Mouse (Mus musculus): Measurements from ENCODE around the gene Aco1. TPM values are rescaled to one million over a fixed set of nuclear protein-coding genes. Genes with fewer than 3 reads are reported as not detected.

Aco1 gene
- polyA plus RNA-seq, 1 experiment, result 29.4 TPM

GRCm38 (mm10) chr4:40181681-40182080 is 38.8 kb downstream of the Aco1 start:
- H3K4me3 ChIP-seq (replicated peaks; ENCODE audit: insufficient read depth, low read depth, low read length), result no peak overlapping the region
- no peaks in the 10 kb centered on the region for H3K27me3 ChIP-seq (ENCODE audit: control insufficient read depth, insufficient read depth, low read length)
- no peaks in the 10 kb centered on the region for H3K4me1 ChIP-seq (ENCODE audit: control insufficient read depth, insufficient read depth, low read length)
- no peak for DNase-seq
- H3K27ac ChIP-seq (ENCODE audit: insufficient read depth, low read length), result no peak overlapping the region
- TF ChIP-seq POLR2A (IDR thresholded peaks at IDR 0.05; ENCODE audit: borderline replicate concordance, insufficient read depth, low read length), result no peak
- 96% methylated on average over 8 of the region's 8 CpGs for WGBS

- Histone ChIP-seq H3K4me1 (ENCODE audit: control insufficient read depth, insufficient read depth, low read length) (no peaks in the 10 kb centered on the region), H3K27me3 (ENCODE audit: control insufficient read depth, insufficient read depth, low read length) (no peaks in the 10 kb centered on the region), H3K27ac (ENCODE audit: insufficient read depth, low read length) (no peak overlapping the region), H3K4me3 (replicated peaks; ENCODE audit: insufficient read depth, low read depth, low read length) (no peak overlapping the region)
- DNase-seq, result peak; percentile 17 to 57
- 35% methylated on average over 14 of the region's 14 CpGs for WGBS
- TF ChIP-seq CTCF (IDR thresholded peaks at IDR 0.05; ENCODE audit: borderline replicate concordance, insufficient read depth, low read depth, low read length) (peak; percentile 60), POLR2A (IDR thresholded peaks at IDR 0.05; ENCODE audit: borderline replicate concordance, insufficient read depth, low read length) (no peak)
These were observed 39.9 kb downstream of the Aco1 start for GRCm38 (mm10) chr4:40182651-40183320.

GRCm38 (mm10) chr4:40183781-40184180 is 40.9 kb downstream of the Aco1 start:
- no peak for DNase-seq
- Histone ChIP-seq H3K4me1 (ENCODE audit: control insufficient read depth, insufficient read depth, low read length) (no peaks in the 10 kb centered on the region), H3K27ac (ENCODE audit: insufficient read depth, low read length) (no peak overlapping the region)

GRCm38 (mm10) chr4:40184470-40184869 is 41.6 kb downstream of the Aco1 start:
- TF ChIP-seq POLR2A (IDR thresholded peaks at IDR 0.05; ENCODE audit: borderline replicate concordance, insufficient read depth, low read length), result no peak
- TF ChIP-seq CTCF (IDR thresholded peaks at IDR 0.05; ENCODE audit: borderline replicate concordance, insufficient read depth, low read depth, low read length), result no peak
- no peak for DNase-seq
- H3K4me1 ChIP-seq (ENCODE audit: control insufficient read depth, insufficient read depth, low read length), result no peaks in the 10 kb centered on the region
- no peak overlapping the region for H3K27ac ChIP-seq (ENCODE audit: insufficient read depth, low read length)
- 75% methylated on average over 5 of the region's 5 CpGs for WGBS
- H3K4me3 ChIP-seq (replicated peaks; ENCODE audit: insufficient read depth, low read depth, low read length), result no peak overlapping the region
- H3K27me3 ChIP-seq (ENCODE audit: control insufficient read depth, insufficient read depth, low read length), result no peaks in the 10 kb centered on the region

More at GRCm38 (mm10) chr4:40183781-40184180, 40.9 kb downstream of the Aco1 start:
- 90% methylated on average over 6 of the region's 6 CpGs for WGBS
- H3K4me3 ChIP-seq (replicated peaks; ENCODE audit: insufficient read depth, low read depth, low read length), result no peak overlapping the region
- H3K27me3 ChIP-seq (ENCODE audit: control insufficient read depth, insufficient read depth, low read length), result no peaks in the 10 kb centered on the region
- no peak for TF ChIP-seq CTCF (IDR thresholded peaks at IDR 0.05; ENCODE audit: borderline replicate concordance, insufficient read depth, low read depth, low read length)
- no peak for TF ChIP-seq POLR2A (IDR thresholded peaks at IDR 0.05; ENCODE audit: borderline replicate concordance, insufficient read depth, low read length)

- WGBS, result 90% methylated on average over 7 of the region's 7 CpGs
- H3K27ac ChIP-seq (ENCODE audit: insufficient read depth, low read length), result no peak overlapping the region
- no peaks in the 10 kb centered on the region for H3K27me3 ChIP-seq (ENCODE audit: control insufficient read depth, insufficient read depth, low read length)
- H3K4me1 ChIP-seq (ENCODE audit: control insufficient read depth, insufficient read depth, low read length), result no peaks in the 10 kb centered on the region; the same call in 1 of the 2 replicates
- H3K4me3 ChIP-seq (replicated peaks; ENCODE audit: insufficient read depth, low read depth, low read length), result no peak overlapping the region
- TF ChIP-seq CTCF (IDR thresholded peaks at IDR 0.05; ENCODE audit: borderline replicate concordance, insufficient read depth, low read depth, low read length), result no peak
- no peak for TF ChIP-seq POLR2A (IDR thresholded peaks at IDR 0.05; ENCODE audit: borderline replicate concordance, insufficient read depth, low read length)
- no peak for DNase-seq
These were observed 45.1 kb downstream of the Aco1 start for GRCm38 (mm10) chr4:40187956-40188355.

GRCm38 (mm10) chr4:40192246-40192645 is 49.4 kb downstream of the Aco1 start:
- Histone ChIP-seq H3K27me3 (ENCODE audit: control insufficient read depth, insufficient read depth, low read length) (no peaks in the 10 kb centered on the region), H3K4me3 (replicated peaks; ENCODE audit: insufficient read depth, low read depth, low read length) (no peak overlapping the region), H3K27ac (ENCODE audit: insufficient read depth, low read length) (no peak overlapping the region), H3K4me1 (ENCODE audit: control insufficient read depth, insufficient read depth, low read length) (no peaks in the 10 kb centered on the region; the same call in 1 of the 2 replicates)
- TF ChIP-seq CTCF (IDR thresholded peaks at IDR 0.05; ENCODE audit: borderline replicate concordance, insufficient read depth, low read depth, low read length), result no peak
- WGBS, result 80% methylated on average over 2 of the region's 2 CpGs
- no peak for DNase-seq

GRCm38 (mm10) chr4:40193461-40193860 is 50.6 kb downstream of the Aco1 start:
- TF ChIP-seq CTCF (IDR thresholded peaks at IDR 0.05; ENCODE audit: borderline replicate concordance, insufficient read depth, low read depth, low read length) (no peak), POLR2A (IDR thresholded peaks at IDR 0.05; ENCODE audit: borderline replicate concordance, insufficient read depth, low read length) (no peak)
- Histone ChIP-seq H3K27me3 (ENCODE audit: control insufficient read depth, insufficient read depth, low read length) (no peaks in the 10 kb centered on the region), H3K4me3 (replicated peaks; ENCODE audit: insufficient read depth, low read depth, low read length) (no peak overlapping the region), H3K27ac (ENCODE audit: insufficient read depth, low read length) (no peak overlapping the region), H3K4me1 (ENCODE audit: control insufficient read depth, insufficient read depth, low read length) (no peaks in the 10 kb centered on the region; the same call in 1 of the 2 replicates)
- WGBS, result 45% methylated on average over 9 of the region's 9 CpGs
- no peak for DNase-seq

GRCm38 (mm10) chr4:40195336-40195735 is 52.5 kb downstream of the Aco1 start:
- H3K4me1 ChIP-seq (ENCODE audit: control insufficient read depth, insufficient read depth, low read length), result no peaks in the 10 kb centered on the region; the same call in 1 of the 2 replicates
- no peak for DNase-seq
- no peak overlapping the region for H3K4me3 ChIP-seq (replicated peaks; ENCODE audit: insufficient read depth, low read depth, low read length)
- H3K27ac ChIP-seq (ENCODE audit: insufficient read depth, low read length), result no peak overlapping the region
- H3K27me3 ChIP-seq (ENCODE audit: control insufficient read depth, insufficient read depth, low read length), result no peaks in the 10 kb centered on the region
- 89% methylated on average over 2 of the region's 2 CpGs for WGBS
- no peak for TF ChIP-seq POLR2A (IDR thresholded peaks at IDR 0.05; ENCODE audit: borderline replicate concordance, insufficient read depth, low read length)
